Mouse (Mus musculus) small intestine, adult 2 months (tissue): Measurements from ENCODE around the gene Armc6.

ENCODE experiments used
- CTCF ChIP-seq: fragments of 200-500 bp; IDR thresholded peaks from 2 replicates; pipeline ENCODE4 v1.5.1; 2012; ENCODE audit warnings: low read depth, mild to moderate bottlenecking, control low read depth, inconsistent platforms, low read length, moderate library complexity, mixed read lengths; ENCODE audit not compliant: insufficient replicate concordance, insufficient read length; ENCODE audit errors: extremely low read depth
- POLR2A ChIP-seq: fragments of 200-500 bp; IDR thresholded peaks from 2 replicates; pipeline ENCODE4 v1.6.1; 2012; ENCODE audit warnings: low read depth, mild to moderate bottlenecking, control low read depth, inconsistent platforms, low read length, moderate library complexity

DNA sequence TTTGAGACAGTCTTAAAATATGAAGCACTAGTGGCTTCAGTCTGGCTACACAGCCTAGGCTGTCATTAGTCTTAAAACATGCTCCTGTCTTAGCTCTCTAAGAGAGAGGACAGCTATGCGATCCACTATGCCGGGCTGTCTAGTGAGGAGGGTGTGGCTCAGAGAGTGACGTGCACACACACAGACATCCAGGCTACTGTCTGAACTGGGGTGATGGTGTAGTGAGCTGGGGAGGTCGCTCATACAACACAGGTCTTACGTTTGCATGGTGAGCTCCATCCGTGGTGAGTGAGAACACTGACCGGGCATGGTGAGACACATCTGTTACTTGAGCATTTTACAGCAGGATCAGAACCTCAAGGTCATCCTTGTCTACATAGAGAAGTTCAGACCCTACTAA, 63.0 kb downstream of the Armc6 start:
- TF ChIP-seq POLR2A, result no peak
- TF ChIP-seq CTCF, result no peak
